Comparison of ENCODE assay signal across 24 mouse cellular contexts in the genomic region with DNA sequence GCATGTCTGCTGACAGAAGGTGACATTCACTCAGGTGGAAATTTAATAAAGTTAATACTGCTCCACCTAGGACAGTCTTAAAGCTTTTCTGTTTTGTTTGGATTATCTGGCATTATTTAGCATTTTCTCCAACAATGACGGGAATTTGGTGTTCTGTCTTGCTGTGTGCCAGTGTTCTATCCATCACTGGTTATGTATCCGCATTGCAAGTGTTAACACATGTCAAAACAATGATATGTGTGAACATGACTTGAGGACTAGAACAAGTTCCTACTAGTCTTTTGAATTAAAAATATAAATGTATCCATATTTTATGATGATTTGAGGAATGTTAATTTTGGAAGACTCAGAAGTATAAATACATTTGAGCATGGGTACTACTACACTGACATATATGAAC.
DNase-seq lines count a peak whose midpoint lies in the region; ATAC-seq and TF ChIP-seq lines count a peak whose summit lies in the region.
"Had no signal": no experiment of that assay in that cellular context is flagged by ENCODE, and none has a peak within 500 bp of the region (broad histone marks: within the 10 kb centered on the region; RNA-seq: fewer than 3 reads in every experiment).

No protein-coding gene starts in this region.

- no peak for TF ChIP-seq POLR2A in brain, embryonic 14.5 days (IDR thresholded peaks at IDR 0.05; ENCODE audit: borderline replicate concordance, extremely low read depth, insufficient read depth, insufficient read length, poor library complexity, severe bottlenecking)

- no peaks in the 10 kb centered on the region for H3K27me3 ChIP-seq in forebrain, embryonic 14.5 days (replicated peaks; ENCODE audit: control insufficient read depth, insufficient read depth, low read length)
- H3K27me3 ChIP-seq in forebrain, embryonic 10.5 days (ENCODE audit: poor library complexity, severe bottlenecking): no peaks in the 10 kb centered on the region
- no peaks in the 10 kb centered on the region for H3K27me3 ChIP-seq in forebrain, embryonic 16.5 days (replicated peaks; ENCODE audit: control insufficient read depth, insufficient read depth, low read length)
- H3K27me3 ChIP-seq in forebrain, embryonic 12.5 days: no peaks in the 10 kb centered on the region
- H3K27me3 ChIP-seq: CH12.LX; embryonic facial prominence, embryonic 15.5 days; Patski had no signal

- WGBS in forebrain, embryonic 14.5 days: 69% methylated on average over 2 of the region's 2 CpGs
- WGBS in forebrain, embryonic 10.5 days: 94% methylated on average over 2 of the region's 2 CpGs
- 63% methylated on average over 2 of the region's 2 CpGs for WGBS in forebrain, embryonic 16.5 days
- 89% methylated on average over 2 of the region's 2 CpGs for WGBS in forebrain, embryonic 12.5 days

- DNase-seq in forebrain, embryonic 14.5 days (ENCODE audit: low spot score): peak; percentile 29
- no peak for DNase-seq in forebrain, embryonic 10.5 days (ENCODE audit: extremely low spot score, low spot score)
- peak; percentile 50 for DNase-seq in brain, embryonic 14.5 days (ENCODE audit: low read depth)
- DNase-seq: adrenal gland, adult 8-10 months; adrenal gland, postnatal 14 days; adrenal gland, postnatal 36 days; B cell, adult 2 months; cerebellum, adult 11 months; cerebellum, adult 18-20 months; cerebellum, adult 8-10 months; cerebellum, adult 9-11 months; cerebellum, postnatal 14 days; cerebellum, postnatal 36 days; embryo, embryonic 11 days had no signal

- peaks cover 11% of the 10 kb centered on the region for H3K4me1 ChIP-seq in forebrain, embryonic 14.5 days (ENCODE audit: control insufficient read depth, insufficient read depth, low read length)
- peaks cover 41% of the 10 kb centered on the region for H3K4me1 ChIP-seq in forebrain, embryonic 10.5 days
- peaks cover 10% of the 10 kb centered on the region for H3K4me1 ChIP-seq in forebrain, embryonic 16.5 days (replicated peaks; ENCODE audit: control insufficient read depth, insufficient read depth, low read length)
- peaks cover 15% of the 10 kb centered on the region for H3K4me1 ChIP-seq in forebrain, embryonic 12.5 days
- H3K4me1 ChIP-seq: embryonic facial prominence, embryonic 13.5 days; embryonic facial prominence, embryonic 15.5 days had no signal

- no peaks in the 10 kb centered on the region for H3K36me3 ChIP-seq in forebrain, embryonic 14.5 days (ENCODE audit: control insufficient read depth, insufficient read depth, low read length)
- H3K36me3 ChIP-seq in forebrain, embryonic 10.5 days (replicated peaks): peaks cover 5% of the 10 kb centered on the region; the same call in 1 of the 2 replicates
- H3K36me3 ChIP-seq in forebrain, embryonic 16.5 days (ENCODE audit: control insufficient read depth, insufficient read depth): no peaks in the 10 kb centered on the region
- no peaks in the 10 kb centered on the region for H3K36me3 ChIP-seq in forebrain, embryonic 12.5 days (replicated peaks)
- H3K36me3 ChIP-seq: embryonic facial prominence, embryonic 13.5 days; embryonic facial prominence, embryonic 15.5 days; G1E had no signal

- ATAC-seq in forebrain, embryonic 14.5 days: no peak; the same call in 1 of the 2 replicates
- ATAC-seq in forebrain, embryonic 16.5 days: peak; percentile 48; the same call in 1 of the 2 replicates
- ATAC-seq in forebrain, embryonic 12.5 days (ENCODE audit: low FRiP score): no peak
- ATAC-seq: activated CD4-positive, CD25-positive, alpha-beta regulatory T cell, adult 4 months; CD4-positive, CD25-positive, alpha-beta regulatory T cell, adult 4 months; Patski had no signal

- H3K9ac ChIP-seq in forebrain, embryonic 14.5 days (ENCODE audit: low read length): no peak overlapping the region
- H3K9ac ChIP-seq in forebrain, embryonic 16.5 days (replicated peaks; ENCODE audit: low read depth, low read length): no peak overlapping the region
- no peak overlapping the region for H3K9ac ChIP-seq in forebrain, embryonic 12.5 days
- H3K9ac ChIP-seq: embryonic facial prominence, embryonic 13.5 days; embryonic facial prominence, embryonic 15.5 days had no signal

- no peak overlapping the region for H3K4me2 ChIP-seq in forebrain, embryonic 14.5 days (ENCODE audit: low read length)
- H3K4me2 ChIP-seq in forebrain, embryonic 16.5 days (ENCODE audit: low read length): no peak overlapping the region
- no peak overlapping the region for H3K4me2 ChIP-seq in forebrain, embryonic 12.5 days
- H3K4me2 ChIP-seq: embryonic facial prominence, embryonic 13.5 days; embryonic facial prominence, embryonic 15.5 days had no signal

- H3K27ac ChIP-seq in forebrain, embryonic 14.5 days (ENCODE audit: low read depth, low read length): no peak overlapping the region
- H3K27ac ChIP-seq in forebrain, embryonic 10.5 days: no peak overlapping the region
- H3K27ac ChIP-seq in forebrain, embryonic 16.5 days (ENCODE audit: low read length): no peak overlapping the region
- H3K27ac ChIP-seq in forebrain, embryonic 12.5 days: no peak overlapping the region
- H3K27ac ChIP-seq: embryonic facial prominence, embryonic 13.5 days; embryonic facial prominence, embryonic 15.5 days had no signal

- H3K4me3 ChIP-seq in forebrain, embryonic 14.5 days (ENCODE audit: low read depth, low read length): no peak overlapping the region
- H3K4me3 ChIP-seq in forebrain, embryonic 10.5 days: no peak overlapping the region
- no peak overlapping the region for H3K4me3 ChIP-seq in forebrain, embryonic 16.5 days (replicated peaks; ENCODE audit: low read length)
- H3K4me3 ChIP-seq in forebrain, embryonic 12.5 days (replicated peaks): no peak overlapping the region
- H3K4me3 ChIP-seq: embryonic facial prominence, embryonic 13.5 days; embryonic facial prominence, embryonic 15.5 days; erythroblast, embryonic 14.5 days had no signal

- TF ChIP-seq CTCF in brain, embryonic 14.5 days (IDR thresholded peaks at IDR 0.05; ENCODE audit: borderline replicate concordance, extremely low read depth, insufficient read depth, insufficient read length): no peak

- H3K9me3 ChIP-seq in forebrain, embryonic 14.5 days (replicated peaks; ENCODE audit: control insufficient read depth, low read length): no peaks in the 10 kb centered on the region; the same call in 1 of the 2 replicates
- peaks cover 5% of the 10 kb centered on the region; the same call in 1 of the 2 replicates for H3K9me3 ChIP-seq in forebrain, embryonic 10.5 days
- H3K9me3 ChIP-seq in forebrain, embryonic 16.5 days (ENCODE audit: control insufficient read depth, low read length): no peaks in the 10 kb centered on the region
- H3K9me3 ChIP-seq in forebrain, embryonic 12.5 days: 0 out of 2 replicates have a peak, but pooled peaks cover 3% of the 10 kb centered on the region
- H3K9me3 ChIP-seq: embryonic facial prominence, embryonic 13.5 days; embryonic facial prominence, embryonic 15.5 days; G1E had no signal
